Mouse (Mus musculus) embryonic facial prominence, embryonic 15.5 days (tissue): ENCODE data around the gene Snx15. TPM values are rescaled to one million over a fixed set of nuclear protein-coding genes. Genes with fewer than 3 reads are reported as not detected.
"Not testable (repeated sequence)": the region's sequence is repeated elsewhere in the genome, so short reads cannot be mapped to it uniquely, and the experiment has no call there.

Source experiments
- ATAC-seq: fragments of 200-750 bp; cut with Nextera tagmentation; 2 replicates; pipeline ENCODE4 v1.8.0; 2017; ENCODE audit warnings: low read depth, moderate TSS enrichment; ENCODE audit not compliant: insufficient number of reproducible peaks, low FRiP score, low TSS enrichment
- H3K27ac ChIP-seq: fragments of 300-500 bp; sonication (generic); replicated peaks from 2 replicates; pipeline ENCODE4 v1.5.1; 2015; ENCODE audit warnings: mild to moderate bottlenecking, inconsistent platforms
- H3K27me3 ChIP-seq: fragments of 300-500 bp; sonication (generic); 2 replicates; pipeline ENCODE4 v1.6.1; 2015; ENCODE audit warnings: inconsistent platforms
- H3K36me3 ChIP-seq: fragments of 300-500 bp; sonication (generic); 2 replicates; pipeline ENCODE4 v1.6.1; 2015; ENCODE audit warnings: mild to moderate bottlenecking, inconsistent platforms
- H3K4me1 ChIP-seq: fragments of 300-500 bp; sonication (generic); 2 replicates; pipeline ENCODE4 v1.6.1; 2015; ENCODE audit warnings: inconsistent platforms
- H3K4me2 ChIP-seq: fragments of 300-500 bp; sonication (generic); replicated peaks from 2 replicates; pipeline ENCODE4 v1.6.1; 2015; ENCODE audit warnings: mild to moderate bottlenecking, inconsistent platforms
- H3K4me3 ChIP-seq: fragments of 300-500 bp; sonication (generic); replicated peaks from 2 replicates; pipeline ENCODE4 v1.5.1; 2015; ENCODE audit warnings: mild to moderate bottlenecking, inconsistent platforms
- H3K9ac ChIP-seq: fragments of 300-500 bp; sonication (generic); 2 replicates; pipeline ENCODE4 v1.6.1; 2015; ENCODE audit warnings: inconsistent platforms
- H3K9me3 ChIP-seq: fragments of 300-500 bp; sonication (generic); replicated peaks from 2 replicates; pipeline ENCODE4 v1.6.1; 2016; ENCODE audit warnings: inconsistent platforms
- WGBS: fragments of 180-500 bp; shearing (Covaris S2); methylation state at CpG from one replicate; pipeline ENCODE4 v1.1.7; 2015; 5-methylcytosine and 5-hydroxymethylcytosine counted together
- polyA plus RNA-seq: library from polyadenylated mRNA; unstranded; fragments of >200 nt; fragmentation: Nextera tagmentation; extraction: Ambion mirVana; gene quantifications from 2 replicates; pipeline ENCODE4 v1.2.1, GENCODE M21; 2015

The Snx15 gene
- polyA plus RNA-seq, 1 experiment from 2014 or later = 37.9 TPM

- 4% methylated on average over 16 of the region's 16 CpGs for WGBS
- no peaks in the 10 kb centered on the region for H3K9me3 ChIP-seq
- peaks cover 19% of the 10 kb centered on the region for H3K4me1 ChIP-seq
- peak overlapping the region; percentile 76 for H3K4me2 ChIP-seq
- no peaks in the 10 kb centered on the region for H3K27me3 ChIP-seq
- peaks cover 22% of the 10 kb centered on the region for H3K36me3 ChIP-seq
- no peak for ATAC-seq
- peak overlapping the region; percentile 76 for H3K4me3 ChIP-seq
- peak overlapping the region; percentile 81 for H3K9ac ChIP-seq
- H3K27ac ChIP-seq = peak overlapping the region; percentile 98
Observed at GRCm38 (mm10) chr19:6140374-6140677, 12.2 kb upstream of the Snx15 start.

GRCm38 (mm10) chr19:6139701-6140100 lies 11.6 kb upstream of the Snx15 start:
- Histone ChIP-seq H3K4me1 (peaks cover 19% of the 10 kb centered on the region), H3K4me2 (peak overlapping the region; percentile 76), H3K4me3 (peak overlapping the region; percentile 76), H3K9me3 (no peaks in the 10 kb centered on the region), H3K27me3 (no peaks in the 10 kb centered on the region), H3K9ac (0 out of 2 replicates have a peak overlapping the region, but pooled peaks have one; percentile 81), H3K27ac (0 out of 2 replicates have a peak overlapping the region, but pooled peaks have one; percentile 98), H3K36me3 (peaks cover 28% of the 10 kb centered on the region)
- 97% methylated on average over 6 of the region's 6 CpGs for WGBS
- ATAC-seq = no peak

GRCm38 (mm10) chr19:6136397-6136796 lies 8.3 kb upstream of the Snx15 start:
- ATAC-seq = no peak
- peaks cover 14% of the 10 kb centered on the region for H3K4me1 ChIP-seq
- no peak overlapping the region for H3K4me3 ChIP-seq
- WGBS = 78% methylated on average over 3 of the region's 3 CpGs
- no peaks in the 10 kb centered on the region for H3K9me3 ChIP-seq
- H3K27ac ChIP-seq = no peak overlapping the region
- no peak overlapping the region for H3K4me2 ChIP-seq
- no peak overlapping the region for H3K9ac ChIP-seq
- H3K27me3 ChIP-seq = no peaks in the 10 kb centered on the region
- peaks cover 31% of the 10 kb centered on the region for H3K36me3 ChIP-seq

- H3K27me3 ChIP-seq, H3K9me3 ChIP-seq, ATAC-seq, H3K4me1 ChIP-seq, H3K9ac ChIP-seq, H3K4me3 ChIP-seq, H3K27ac ChIP-seq, H3K4me2 ChIP-seq: not testable (repeated sequence)
- H3K36me3 ChIP-seq = peaks cover 31% of the 10 kb centered on the region
- 45% methylated on average over 1 of the region's 1 CpGs for whole genome bisulfite sequencing
Observed at GRCm38 (mm10) chr19:6133197-6133596, 5.1 kb upstream of the Snx15 start.

- H3K9ac ChIP-seq = no peak overlapping the region
- no peak overlapping the region for H3K27ac ChIP-seq
- no peak overlapping the region for H3K4me3 ChIP-seq
- no peak overlapping the region for H3K4me2 ChIP-seq
- no peaks in the 10 kb centered on the region for H3K27me3 ChIP-seq
- peaks cover 4% of the 10 kb centered on the region; the same call in 1 of the 2 replicates for H3K4me1 ChIP-seq
- H3K36me3 ChIP-seq = peaks cover 29% of the 10 kb centered on the region
- no peak for ATAC-seq
- WGBS = 78% methylated on average over 7 of the region's 7 CpGs
- H3K9me3 ChIP-seq = no peaks in the 10 kb centered on the region
Observed at GRCm38 (mm10) chr19:6132171-6132827, 4.2 kb upstream of the Snx15 start.

- not testable (repeated sequence) for H3K27me3 ChIP-seq, H3K4me3 ChIP-seq, H3K27ac ChIP-seq, H3K9me3 ChIP-seq, H3K9ac ChIP-seq, ATAC-seq, H3K4me2 ChIP-seq, H3K4me1 ChIP-seq
- WGBS = 74% methylated on average over 7 of the region's 7 CpGs
- peaks cover 11% of the 10 kb centered on the region for H3K36me3 ChIP-seq
Observed at GRCm38 (mm10) chr19:6130414-6131128, 2.5 kb upstream of the Snx15 start.

- no peaks in the 10 kb centered on the region for H3K9me3 ChIP-seq
- no peaks in the 10 kb centered on the region for H3K27me3 ChIP-seq
- 69% methylated on average over 10 of the region's 10 CpGs for WGBS
- peaks cover 8% of the 10 kb centered on the region for H3K4me1 ChIP-seq
- H3K4me2 ChIP-seq = peak overlapping the region; percentile 50
- H3K4me3 ChIP-seq = peak overlapping the region; percentile 53
- H3K27ac ChIP-seq = peak overlapping the region; percentile 89
- no peaks in the 10 kb centered on the region for H3K36me3 ChIP-seq
- peak overlapping the region; percentile 18; the same call in 1 of the 2 replicates for H3K9ac ChIP-seq
- no peak for ATAC-seq
Observed at GRCm38 (mm10) chr19:6126789-6127580, 1.1 kb downstream of the Snx15 start.

GRCm38 (mm10) chr19:6126289-6126688 lies 1.8 kb downstream of the Snx15 start:
- H3K4me1 ChIP-seq = peaks cover 8% of the 10 kb centered on the region
- no peak for ATAC-seq
- H3K9ac ChIP-seq = no peak overlapping the region
- H3K36me3 ChIP-seq = peaks cover under 1% of the 10 kb centered on the region; the same call in 1 of the 2 replicates
- WGBS = 23% methylated on average over 4 of the region's 4 CpGs
- H3K9me3 ChIP-seq = no peaks in the 10 kb centered on the region
- no peak overlapping the region for H3K4me3 ChIP-seq
- H3K27ac ChIP-seq = no peak overlapping the region
- no peaks in the 10 kb centered on the region for H3K27me3 ChIP-seq
- H3K4me2 ChIP-seq = no peak overlapping the region

GRCm38 (mm10) chr19:6124898-6125297 lies 3.2 kb downstream of the Snx15 start:
- Histone ChIP-seq H3K4me3 (no peak overlapping the region), H3K27ac (no peak overlapping the region), H3K4me1 (peaks cover 8% of the 10 kb centered on the region), H3K27me3 (no peaks in the 10 kb centered on the region), H3K4me2 (no peak overlapping the region), H3K36me3 (peaks cover 10% of the 10 kb centered on the region; the same call in 1 of the 2 replicates), H3K9me3 (no peaks in the 10 kb centered on the region), H3K9ac (no peak overlapping the region)
- ATAC-seq = no peak
- 66% methylated on average over 2 of the region's 2 CpGs for WGBS

GRCm38 (mm10) chr19:6123330-6123729 lies 4.8 kb downstream of the Snx15 start:
- Histone ChIP-seq H3K4me3 (no peak overlapping the region), H3K36me3 (peaks cover 10% of the 10 kb centered on the region; the same call in 1 of the 2 replicates), H3K9me3 (no peaks in the 10 kb centered on the region), H3K27ac (no peak overlapping the region), H3K27me3 (no peaks in the 10 kb centered on the region), H3K4me1 (peaks cover 11% of the 10 kb centered on the region), H3K4me2 (no peak overlapping the region), H3K9ac (no peak overlapping the region)
- 55% methylated on average over 8 of the region's 8 CpGs for WGBS
- ATAC-seq = no peak

- H3K4me2 ChIP-seq = no peak overlapping the region
- no peak overlapping the region for H3K9ac ChIP-seq
- no peaks in the 10 kb centered on the region for H3K27me3 ChIP-seq
- peaks cover 10% of the 10 kb centered on the region; the same call in 1 of the 2 replicates for H3K36me3 ChIP-seq
- H3K27ac ChIP-seq = no peak overlapping the region
- H3K4me3 ChIP-seq = no peak overlapping the region
- H3K4me1 ChIP-seq = peaks cover 19% of the 10 kb centered on the region
- ATAC-seq = no peak
- whole genome bisulfite sequencing = 44% methylated on average over 19 of the region's 19 CpGs
- no peaks in the 10 kb centered on the region for H3K9me3 ChIP-seq
Observed at GRCm38 (mm10) chr19:6121761-6122160, 6.3 kb downstream of the Snx15 start.
